Mouse (Mus musculus) spleen, postnatal 36 days (tissue): ENCODE measurements around the gene Mtif3.

Source experiments
- DNase-seq, 2 experiments: peaks; one replicate each; pipeline ENCODE4 v3.0.0; 2022; ENCODE audit warnings: low spot score in 2 of 2, mixed read lengths in 1 of 2

Mtif3 gene

DNA sequence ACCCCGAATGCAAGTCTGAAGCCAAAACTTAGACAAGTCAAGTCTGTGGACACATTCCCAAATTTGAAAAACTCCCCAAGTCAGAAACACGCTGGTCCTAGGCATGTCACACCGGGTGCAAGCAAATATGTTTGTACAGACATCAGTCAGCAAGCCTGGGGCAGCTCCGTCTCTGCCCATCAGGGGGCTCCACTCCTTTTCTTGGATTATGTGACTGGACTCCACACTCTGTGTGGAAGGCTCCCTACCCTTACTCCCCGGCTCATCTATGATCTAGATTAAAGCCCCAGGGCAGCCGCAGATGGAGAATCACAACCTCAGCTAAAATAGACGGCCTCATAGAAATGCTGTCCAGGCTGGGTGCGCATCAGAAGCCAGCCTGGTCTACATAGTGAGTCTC lies 47.3 kb downstream of the Mtif3 start:
- DNase-seq, result no peak

DNA sequence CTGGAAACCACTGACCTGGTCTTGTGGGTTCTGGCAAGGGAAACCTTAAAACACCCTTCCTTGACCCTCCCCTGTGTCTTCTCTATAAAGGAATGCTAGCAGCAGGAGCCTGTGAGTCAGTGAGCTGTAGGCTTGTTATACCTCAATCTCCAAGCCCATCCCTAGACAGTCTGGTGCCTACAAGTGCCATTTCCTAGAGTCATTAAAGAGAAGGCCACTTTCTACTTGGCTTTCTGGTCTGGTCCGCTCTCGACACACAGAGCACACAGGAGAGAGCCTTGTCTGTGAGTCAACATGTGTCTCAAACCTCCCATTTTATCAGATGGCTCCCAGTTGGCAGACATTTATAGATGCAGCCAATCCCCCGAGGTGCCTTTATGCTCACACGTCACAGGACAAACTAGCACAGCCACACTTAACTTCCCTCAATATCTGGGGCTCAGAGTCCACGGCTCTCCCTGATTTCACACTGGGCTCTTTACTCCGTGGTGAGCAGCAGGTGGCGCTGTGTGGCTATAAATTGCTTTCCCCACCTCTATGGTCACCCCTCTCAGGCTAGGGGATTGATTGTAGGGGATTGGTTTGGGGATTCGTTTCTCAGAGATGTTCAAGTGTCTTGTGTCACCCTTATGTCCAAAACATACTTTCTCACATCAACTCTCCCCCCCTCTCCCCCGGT lies 49.4 kb downstream of the Mtif3 start:
- DNase-seq, result peak; percentile 32 to 36

DNA sequence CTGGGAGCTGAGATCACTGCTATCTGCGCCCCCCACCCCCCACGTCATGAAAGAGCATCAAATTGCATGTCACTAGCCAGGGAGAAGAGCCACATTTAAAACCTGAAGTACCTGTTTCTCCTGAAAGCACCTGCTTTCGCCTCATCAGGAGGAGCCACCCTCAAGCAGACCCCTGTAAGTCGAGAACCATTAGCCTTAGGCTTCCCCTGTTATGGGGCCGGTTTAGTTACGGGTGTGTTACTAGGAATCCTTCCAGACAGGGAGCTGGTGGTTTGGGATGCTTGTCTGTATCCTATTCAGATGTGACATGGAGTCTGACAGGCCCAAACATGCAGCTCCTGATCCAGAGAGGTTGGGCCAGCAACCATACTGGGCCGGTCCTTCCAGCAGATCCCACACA lies 50.2 kb downstream of the Mtif3 start:
- DNase-seq, result no peak

DNA sequence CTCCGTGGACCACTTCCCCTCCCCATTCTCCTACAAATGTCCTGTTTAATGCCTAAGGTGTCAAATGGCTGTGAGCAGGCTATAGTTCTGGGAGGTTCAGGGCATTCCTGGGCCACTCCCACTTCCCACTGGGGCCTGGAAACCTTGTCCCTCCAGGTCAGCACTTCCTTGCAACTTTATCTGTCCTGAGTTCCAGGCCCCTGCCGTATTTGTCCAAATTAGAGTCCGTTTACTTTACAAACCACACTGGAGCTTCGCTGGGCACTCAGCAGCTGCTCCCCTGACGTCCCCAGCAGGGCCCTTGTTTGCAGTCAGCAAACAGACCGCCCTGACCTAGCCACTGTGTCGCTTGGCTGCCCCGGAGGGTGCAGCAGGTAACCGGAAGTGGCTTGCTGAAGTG lies 51.4 kb downstream of the Mtif3 start:
- peak; percentile 32 to 36 for DNase-seq

DNA sequence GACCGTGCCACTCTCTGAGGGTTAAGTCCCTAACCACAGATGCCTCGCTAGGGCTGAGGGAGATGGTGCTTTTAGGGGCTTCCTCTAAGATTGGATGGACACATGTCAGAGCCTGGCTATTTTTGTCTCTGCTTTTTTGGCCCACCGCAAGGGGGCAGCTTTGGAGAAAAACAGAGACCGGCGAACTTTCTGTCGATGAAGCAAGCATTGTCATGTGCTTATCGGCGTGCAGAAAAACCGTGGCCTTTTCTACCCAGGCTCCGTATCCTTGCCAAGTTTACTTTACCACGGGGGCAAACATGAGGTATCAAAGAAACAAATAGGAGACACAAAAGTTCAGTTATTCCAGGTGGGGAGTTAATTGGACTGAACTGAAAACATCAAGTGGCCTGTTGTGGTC lies 55.0 kb downstream of the Mtif3 start:
- DNase-seq, result no peak

DNA sequence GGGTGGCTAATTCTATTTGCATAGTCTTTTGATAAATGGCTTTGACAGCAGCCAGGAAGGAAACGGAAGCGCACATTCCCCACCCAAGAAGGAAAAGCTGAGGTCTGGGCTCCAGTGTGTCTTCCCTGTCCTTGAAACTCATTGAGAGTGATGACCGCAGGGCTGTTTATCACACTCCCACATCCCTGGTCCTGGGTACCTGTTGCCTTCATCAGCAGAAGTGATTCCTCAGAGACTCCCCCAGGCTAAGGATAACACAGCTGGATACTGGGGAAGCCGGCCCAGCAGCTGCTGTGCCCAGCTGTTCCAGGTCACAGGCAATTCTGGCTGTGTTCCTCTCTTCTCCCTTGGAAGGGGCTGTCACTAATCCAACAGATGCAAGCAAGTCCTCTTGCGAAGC lies 56.1 kb downstream of the Mtif3 start:
- no peak for DNase-seq

DNA sequence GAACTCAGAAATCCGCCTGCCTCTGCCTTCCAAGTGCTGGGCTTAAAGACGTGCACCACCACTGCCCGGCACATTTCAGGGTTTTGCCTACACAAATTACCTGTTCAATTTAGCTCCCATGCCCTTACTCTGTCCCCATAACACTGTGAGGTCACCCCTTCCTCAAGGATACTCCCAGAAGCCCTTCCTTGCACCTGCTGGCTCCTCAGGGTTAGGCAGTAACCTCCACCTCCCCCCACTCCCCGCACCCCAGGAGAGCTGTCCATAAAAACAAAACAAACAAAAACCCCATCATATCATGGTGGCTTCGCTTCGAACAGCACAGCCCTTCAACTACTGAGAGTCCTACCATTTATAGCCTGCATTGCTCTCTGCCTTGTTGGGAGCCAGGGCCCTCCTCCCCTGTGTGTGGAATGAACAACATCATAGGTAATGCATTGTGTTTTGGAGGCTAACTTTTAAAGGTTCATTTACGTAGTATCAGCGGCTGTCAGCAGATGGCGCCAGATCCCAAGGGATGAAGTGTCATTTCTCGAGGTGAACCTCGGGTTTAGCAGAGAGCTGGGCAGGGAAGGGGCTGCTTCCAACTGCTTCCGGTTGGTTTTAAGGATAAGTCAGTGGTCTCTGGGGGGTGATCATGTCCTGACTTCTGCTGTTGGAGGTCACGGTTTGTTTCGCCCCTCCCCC lies 58.0 kb downstream of the Mtif3 start:
- peak; percentile 49 to 62 for DNase-seq

DNA sequence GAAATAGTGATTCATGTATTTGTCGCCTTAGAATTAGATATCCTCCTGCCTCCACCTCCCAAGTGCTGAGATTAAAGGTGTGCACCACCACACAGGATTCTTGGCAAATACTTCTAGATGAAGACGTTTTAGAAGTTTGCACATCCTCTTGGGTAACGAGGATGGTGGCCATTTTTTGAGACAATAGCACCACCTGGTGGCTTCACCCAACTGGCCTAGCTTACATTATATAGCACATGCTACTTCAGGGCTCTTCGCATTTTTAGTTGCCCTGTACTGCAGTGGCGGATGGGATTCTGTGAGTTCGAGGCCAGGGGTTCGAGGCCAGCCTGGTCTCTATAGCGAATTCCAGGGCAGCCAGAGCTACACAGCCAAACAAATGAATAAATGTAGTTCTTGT lies 59.2 kb downstream of the Mtif3 start:
- DNase-seq, result peak; percentile 63 to 70
